Mouse (Mus musculus): Measurements from ENCODE around the gene Pgam5.

DNA sequence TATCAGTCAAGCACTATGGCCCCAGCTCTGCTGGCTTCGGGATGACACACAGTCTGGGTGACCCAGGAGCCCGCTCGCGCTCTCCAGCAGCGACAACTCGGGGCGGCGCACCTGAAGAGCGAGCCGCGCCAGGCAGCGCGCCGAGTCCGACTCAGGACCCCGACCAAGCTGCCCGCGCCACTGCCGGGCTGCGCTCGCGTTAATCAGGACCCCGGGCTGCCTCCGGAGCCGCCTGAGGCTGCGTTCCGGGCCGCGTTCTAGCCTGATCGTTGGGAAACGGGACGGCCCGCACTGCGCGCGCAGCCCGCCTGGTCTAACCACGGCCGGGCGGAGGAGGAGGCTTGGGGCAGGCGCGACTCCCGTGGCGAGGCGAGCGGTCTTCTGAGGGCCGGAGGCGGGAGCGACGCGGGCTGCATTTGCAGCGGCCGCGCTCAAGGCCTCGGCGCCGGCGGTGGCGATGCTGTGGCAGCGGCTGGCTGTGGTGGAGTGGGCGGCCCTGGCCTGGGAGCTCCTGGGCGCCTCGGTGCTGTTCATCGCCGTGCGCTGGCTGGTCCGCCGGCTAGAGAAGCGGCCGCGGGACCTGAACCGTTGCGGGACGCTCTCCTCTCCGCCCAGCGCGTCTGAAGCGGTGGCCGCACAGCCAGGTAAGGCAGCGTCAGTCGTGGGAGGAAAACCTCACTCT is 38.8 kb downstream of the Pgam5 start, which contains the start of gene Ankle2:
- TF ChIP-seq CTCF (IDR thresholded peaks at IDR 0.05; ENCODE audit: insufficient read depth, low read length) (no peak), POLR2A (IDR thresholded peaks at IDR 0.05; ENCODE audit: borderline replicate concordance, extremely low read depth, low read depth, low read length) (no peak; the same call in 1 of the 2 replicates)
